Mouse (Mus musculus) heart, postnatal 0 days (tissue): ENCODE measurements around the gene Fopnl.

Experiments
- CTCF ChIP-seq: IDR thresholded peaks from 2 replicates; pipeline ENCODE4 v1.5.1; 2016; ENCODE audit warnings: antibody characterized with exemption, control low read depth, low read depth
- EP300 ChIP-seq: IDR thresholded peaks from 2 replicates; pipeline ENCODE4 v1.6.1; 2016; ENCODE audit warnings: antibody characterized with exemption, low read depth

- TF ChIP-seq CTCF (no peak), EP300 (no peak)
Measured at GRCm38 (mm10) chr16:14297746-14298145, 19.5 kb downstream of the Fopnl start.
